Mouse (Mus musculus): ENCODE measurements around the gene Tph2. TPM values are rescaled to one million over a fixed set of nuclear protein-coding genes. Genes with fewer than 3 reads are reported as not detected.

Gene Tph2
- total RNA-seq (2023) = not detected

DNA sequence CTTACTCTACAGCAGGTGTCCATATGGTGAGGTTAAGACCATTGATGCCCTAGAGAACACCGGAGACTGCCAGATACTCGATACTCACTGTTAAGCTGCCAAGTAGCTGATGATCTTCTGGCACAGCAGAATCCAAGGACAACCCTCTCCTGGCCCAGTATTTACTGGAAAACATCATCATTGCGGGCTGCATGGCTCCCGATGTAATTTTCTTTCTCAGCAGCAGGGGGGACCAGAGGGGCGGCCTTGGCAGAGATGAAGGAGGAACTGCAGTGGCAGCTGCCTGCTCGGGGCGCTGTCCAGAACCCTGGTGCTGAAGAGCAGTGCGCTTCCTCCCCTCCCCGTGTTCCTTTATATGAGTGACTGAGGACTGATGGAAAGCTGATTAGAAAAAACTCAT lies at the start of gene Tph2:
Gene Tph2 (minus strand): TSS at position 326 of the 400 bp plus-strand sequence.

Other genes starting within 250 kb of the Tph2 start
- 10 to 100 TPM; 82.8 to 99.6 TPM for gene Tbc1d15, start 66.4 kb upstream of the Tph2 start, total RNA-seq (2023)
- 100 to 1,000 TPM in 1 of 2 experiments, 10 to 100 TPM in 1; 98.3 to 104 TPM for gene Rab21, start 130.6 kb upstream of the Tph2 start, total RNA-seq (2023)
- 10 to 100 TPM; 32.1 to 33.8 TPM for gene Tmem19, start 177.5 kb upstream of the Tph2 start, total RNA-seq (2023)
- 1 to 10 TPM; 7.7 to 9.9 TPM for gene Thap2, start 199.4 kb upstream of the Tph2 start, total RNA-seq (2023)
- 10 to 100 TPM; 86.0 to 89.9 TPM for gene Zfc3h1, start 199.9 kb upstream of the Tph2 start, total RNA-seq (2023)